Mouse (Mus musculus) forebrain, embryonic 12.5 days (tissue): ENCODE measurements around the gene Csrp2. TPM values are rescaled to one million over a fixed set of nuclear protein-coding genes. Genes with fewer than 3 reads are reported as not detected.

ENCODE experiments used
- ATAC-seq: fragments of 200-750 bp; cut with Nextera tagmentation; 2 replicates; pipeline ENCODE4 v1.8.0; 2017; ENCODE audit warnings: moderate TSS enrichment; ENCODE audit not compliant: low FRiP score
- H3K27ac ChIP-seq: fragments of 300-500 bp; sonication (generic); 2 replicates; pipeline ENCODE4 v1.5.1; 2016; ENCODE audit warnings: mild to moderate bottlenecking
- H3K27me3 ChIP-seq: fragments of 300-500 bp; sonication (generic); 2 replicates; pipeline ENCODE4 v1.6.1; 2016; ENCODE audit warnings: mild to moderate bottlenecking
- H3K36me3 ChIP-seq: fragments of 300-500 bp; sonication (generic); replicated peaks from 2 replicates; pipeline ENCODE4 v1.6.1; 2016; ENCODE audit warnings: mild to moderate bottlenecking
- H3K4me1 ChIP-seq: fragments of 300-500 bp; sonication (generic); 2 replicates; pipeline ENCODE4 v1.6.1; 2016
- H3K4me2 ChIP-seq: fragments of 300-500 bp; sonication (generic); 2 replicates; pipeline ENCODE4 v1.6.1; 2016; ENCODE audit warnings: mild to moderate bottlenecking, moderate library complexity
- H3K4me3 ChIP-seq: fragments of 300-500 bp; sonication (generic); replicated peaks from 2 replicates; pipeline ENCODE4 v1.5.1; 2016; ENCODE audit warnings: mild to moderate bottlenecking
- H3K9ac ChIP-seq: fragments of 300-500 bp; sonication (generic); 2 replicates; pipeline ENCODE4 v1.6.1; 2016; ENCODE audit warnings: mild to moderate bottlenecking
- H3K9me3 ChIP-seq: fragments of 300-500 bp; sonication (generic); 2 replicates; pipeline ENCODE4 v1.6.1; 2016
- WGBS: fragments of 180-500 bp; shearing (Covaris S2); methylation state at CpG from one replicate; pipeline ENCODE4 v1.1.7; 2016; 5-methylcytosine and 5-hydroxymethylcytosine counted together
- polyA plus RNA-seq: library from polyadenylated mRNA; unstranded; fragments of >200 nt; fragmentation: Nextera tagmentation; extraction: Ambion mirVana; gene quantifications from 2 replicates; pipeline ENCODE4 v1.2.1, GENCODE M21; 2016

Csrp2 gene
- polyA plus RNA-seq, 1 experiment from 2014 or later = 164 TPM

DNA sequence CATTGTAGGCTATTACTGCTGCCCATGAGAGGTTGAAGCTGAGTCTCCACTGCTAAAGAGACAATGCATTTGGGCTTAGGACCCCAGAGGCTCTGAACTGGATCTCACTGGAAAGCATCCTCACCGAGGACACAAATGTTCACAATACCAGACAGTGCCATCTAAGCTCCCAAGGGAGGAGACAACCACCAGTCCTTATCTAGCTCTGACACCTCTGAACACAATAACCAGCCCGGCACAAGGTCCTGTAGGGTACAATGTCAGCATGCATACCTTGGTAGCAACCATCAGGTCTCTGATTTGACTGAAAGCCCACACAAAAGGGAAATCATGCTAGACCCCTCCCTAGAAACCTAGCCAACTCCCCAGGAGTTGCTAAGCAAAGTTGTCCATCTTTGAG lies 59.8 kb downstream of the Csrp2 start:
- H3K36me3 ChIP-seq = peaks cover 19% of the 10 kb centered on the region
- no peaks in the 10 kb centered on the region; the same call in 1 of the 2 replicates for H3K4me1 ChIP-seq
- 87% methylated on average over 2 of the region's 2 CpGs for WGBS
- no peak overlapping the region for H3K9ac ChIP-seq
- no peaks in the 10 kb centered on the region for H3K9me3 ChIP-seq
- ATAC-seq = no peak
- no peak overlapping the region for H3K4me3 ChIP-seq
- H3K27me3 ChIP-seq = no peaks in the 10 kb centered on the region
- H3K27ac ChIP-seq = no peak overlapping the region
- no peak overlapping the region for H3K4me2 ChIP-seq

DNA sequence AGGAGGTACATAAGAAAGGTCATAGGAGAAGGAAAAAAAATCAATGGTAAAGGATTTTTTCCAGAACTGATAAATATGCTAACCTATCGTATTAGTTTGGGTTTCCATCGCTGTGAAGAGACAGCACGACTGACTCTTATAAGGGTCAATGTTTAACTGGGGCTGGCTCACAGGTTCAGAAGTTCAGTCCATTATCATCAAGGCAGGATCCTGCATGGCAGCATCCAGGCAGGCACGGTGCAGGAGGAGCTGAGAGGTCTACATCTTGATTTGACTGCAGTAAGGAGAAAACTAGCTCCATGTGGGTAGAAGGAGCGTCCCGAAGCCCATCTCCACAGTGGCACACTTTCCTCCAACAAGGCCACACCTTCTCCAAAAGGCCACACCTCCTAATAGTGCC lies 60.9 kb downstream of the Csrp2 start:
- H3K27ac ChIP-seq = no peak overlapping the region
- no peak overlapping the region for H3K4me2 ChIP-seq
- H3K9ac ChIP-seq = no peak overlapping the region
- no peak overlapping the region for H3K4me3 ChIP-seq
- ATAC-seq = no peak
- WGBS = 96% methylated on average over 6 of the region's 6 CpGs
- no peaks in the 10 kb centered on the region; the same call in 1 of the 2 replicates for H3K4me1 ChIP-seq
- H3K27me3 ChIP-seq = no peaks in the 10 kb centered on the region
- H3K36me3 ChIP-seq = peaks cover 19% of the 10 kb centered on the region
- no peaks in the 10 kb centered on the region for H3K9me3 ChIP-seq

DNA sequence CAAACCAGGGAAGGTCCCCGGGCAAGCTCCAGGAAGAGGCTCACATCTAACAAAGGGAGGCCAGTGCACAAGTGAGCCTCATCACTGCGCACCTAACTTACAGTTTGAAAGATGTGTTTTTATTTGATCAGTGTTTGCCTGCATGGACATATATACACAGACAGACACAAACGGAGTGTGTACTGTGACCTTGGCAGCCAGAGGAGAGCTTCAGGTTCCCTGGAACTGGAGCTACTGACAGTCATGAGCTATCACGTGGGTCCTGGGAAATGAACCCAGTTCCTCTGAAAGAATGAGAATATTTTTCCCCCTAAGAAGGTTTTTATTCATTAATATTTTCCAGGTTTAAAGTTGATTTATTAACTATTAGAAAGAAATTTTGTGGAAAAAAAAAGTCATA lies 63.2 kb downstream of the Csrp2 start:
- H3K27ac ChIP-seq = no peak overlapping the region
- H3K4me1 ChIP-seq = no peaks in the 10 kb centered on the region
- no peak overlapping the region for H3K9ac ChIP-seq
- H3K36me3 ChIP-seq = peaks cover 19% of the 10 kb centered on the region
- no peak overlapping the region for H3K4me2 ChIP-seq
- H3K9me3 ChIP-seq = no peaks in the 10 kb centered on the region
- no peaks in the 10 kb centered on the region for H3K27me3 ChIP-seq
- WGBS = 88% methylated on average over 4 of the region's 4 CpGs
- H3K4me3 ChIP-seq = no peak overlapping the region
- ATAC-seq = no peak

DNA sequence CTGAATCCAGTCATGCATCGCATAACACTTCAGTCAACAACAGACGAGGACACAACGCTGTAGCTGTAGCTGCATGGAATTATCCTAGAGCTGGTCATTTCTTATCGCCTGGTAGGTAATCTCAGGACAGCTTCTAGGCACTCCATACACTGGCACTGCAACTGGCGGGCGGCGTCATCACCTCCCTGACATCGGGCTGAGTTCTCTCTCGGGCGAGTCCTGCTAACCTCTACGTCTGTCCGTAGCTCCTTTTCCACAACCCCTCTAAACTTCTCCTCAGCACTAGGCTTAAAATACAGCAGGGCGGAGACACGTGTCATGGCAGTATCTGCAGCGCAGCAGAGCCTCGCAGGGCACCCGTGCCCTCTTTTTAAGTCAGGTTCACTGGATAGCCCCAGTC lies 67.1 kb downstream of the Csrp2 start:
- Histone ChIP-seq H3K36me3 (no peaks in the 10 kb centered on the region), H3K27ac (no peak overlapping the region), H3K4me3 (no peak overlapping the region), H3K27me3 (no peaks in the 10 kb centered on the region), H3K4me1 (peaks cover 10% of the 10 kb centered on the region), H3K9ac (no peak overlapping the region), H3K4me2 (no peak overlapping the region), H3K9me3 (no peaks in the 10 kb centered on the region)
- WGBS = 97% methylated on average over 17 of the region's 17 CpGs
- no peak for ATAC-seq

Other genes starting within 250 kb of the Csrp2 start
- gene E2f7, start 174.3 kb upstream of the Csrp2 start, polyA plus RNA-seq = 37.6 and 38.0 TPM in 2 replicates
- 40.2 and 45.2 TPM in 2 replicates for gene Zdhhc17, start 90.4 kb downstream of the Csrp2 start, polyA plus RNA-seq
- 18.9 and 20.6 TPM in 2 replicates for gene Osbpl8, start 245.0 kb downstream of the Csrp2 start, polyA plus RNA-seq